Mouse (Mus musculus) C2C12 (cell line): ENCODE data around the gene Mtor. TPM values are rescaled to one million over a fixed set of nuclear protein-coding genes. Genes with fewer than 3 reads are reported as not detected.

Experiments used
- H3K27me3 ChIP-seq: one replicate; pipeline ENCODE4 v1.6.1; 2011; ENCODE audit not compliant: control insufficient read depth, insufficient read depth, insufficient read length
- H3K36me3 ChIP-seq: one replicate; pipeline ENCODE4 v1.6.1; 2011; ENCODE audit not compliant: control insufficient read depth, insufficient read depth
- H3K4me3 ChIP-seq: one replicate; pipeline ENCODE4 v1.5.1; 2011; ENCODE audit warnings: mild to moderate bottlenecking, control low read depth; ENCODE audit not compliant: poor library complexity, insufficient read depth, severe bottlenecking
- H3K79me2 ChIP-seq: one replicate; pipeline ENCODE4 v1.6.1; 2011; ENCODE audit not compliant: control insufficient read depth, insufficient read depth
- H3K79me3 ChIP-seq: one replicate; pipeline ENCODE4 v1.6.1; 2011; ENCODE audit warnings: low read depth, control low read depth
- H3ac ChIP-seq: one replicate; pipeline ENCODE3; 2011; ENCODE audit warnings: low read depth; ENCODE audit not compliant: control insufficient read depth, insufficient read length
- CEBPB ChIP-seq: IDR thresholded peaks from one replicate; pipeline ENCODE4 v1.6.1; 2011; ENCODE audit warnings: low read depth, mild to moderate bottlenecking, control low read depth, moderate library complexity
- CTCF ChIP-seq: IDR thresholded peaks from one replicate; pipeline ENCODE4 v1.5.1; 2011; ENCODE audit not compliant: control insufficient read depth, insufficient read depth, insufficient read length
- FOSL1 ChIP-seq: IDR thresholded peaks from one replicate; pipeline ENCODE4 v1.8.0; 2011; ENCODE audit warnings: mild to moderate bottlenecking, low read length; ENCODE audit not compliant: poor library complexity, insufficient read depth, severe bottlenecking
- MAX ChIP-seq: IDR thresholded peaks from one replicate; pipeline ENCODE4 v1.6.1; 2011; ENCODE audit warnings: mild to moderate bottlenecking, control low read depth
- MYOD1 ChIP-seq: IDR thresholded peaks from one replicate; pipeline ENCODE4 v1.6.1; 2011; ENCODE audit warnings: low read depth; ENCODE audit not compliant: control insufficient read depth, insufficient read length
- MYOG ChIP-seq: IDR thresholded peaks from one replicate; pipeline ENCODE4 v1.6.1; 2011; ENCODE audit not compliant: control insufficient read depth, insufficient read length; ENCODE audit errors: extremely low read depth
- USF1 ChIP-seq: IDR thresholded peaks from one replicate; pipeline ENCODE4 v1.6.1; 2011; ENCODE audit warnings: low read depth, mild to moderate bottlenecking, control low read depth, moderate library complexity
- polyA plus RNA-seq: library from polyadenylated mRNA; unstranded; fragments of >200 nt; fragmentation: generic; extraction: Trizol; gene quantifications from one replicate; pipeline ENCODE4 v1.2.1, GENCODE M21; 2012; ENCODE audit warnings: missing spikeins

The Mtor gene
- polyA plus RNA-seq, 1 experiment, result 20.0 TPM

GRCm38 (mm10) chr4:148495874-148496689 lies 47.7 kb downstream of the Mtor start:
- H3K4me3 ChIP-seq, result no peak overlapping the region
- H3K36me3 ChIP-seq, result peaks cover 32% of the 10 kb centered on the region
- no peak for TF ChIP-seq CEBPB
- no peak for TF ChIP-seq USF1
- no peak for TF ChIP-seq MYOD1
- TF ChIP-seq CTCF, result no peak
- TF ChIP-seq FOSL1, result no peak
- no peak for TF ChIP-seq MYOG
- no peak for TF ChIP-seq MAX
- no peak overlapping the region for H3ac ChIP-seq
- no peaks in the 10 kb centered on the region for H3K79me2 ChIP-seq
- H3K79me3 ChIP-seq, result no peaks in the 10 kb centered on the region
- H3K27me3 ChIP-seq, result no peaks in the 10 kb centered on the region

GRCm38 (mm10) chr4:148500410-148500867 lies 52.0 kb downstream of the Mtor start, which contains the start of gene Angptl7:
Gene Angptl7, minus strand, starts transcription at chr4:148500460.
- Histone ChIP-seq H3K27me3 (no peaks in the 10 kb centered on the region), H3K36me3 (peaks cover 21% of the 10 kb centered on the region), H3K4me3 (no peak within 1 kb of the TSS), H3K79me2 (no peaks in the 10 kb centered on the region), H3ac (no peak within 1 kb of the TSS), H3K79me3 (no peaks in the 10 kb centered on the region)
- TF ChIP-seq MYOD1 (no peak), USF1 (no peak), MAX (no peak), CEBPB (no peak), CTCF (no peak), FOSL1 (no peak), MYOG (no peak)

GRCm38 (mm10) chr4:148504497-148504959 lies 56.1 kb downstream of the Mtor start:
- Histone ChIP-seq H3K27me3 (no peaks in the 10 kb centered on the region), H3K79me3 (no peaks in the 10 kb centered on the region), H3K79me2 (no peaks in the 10 kb centered on the region), H3ac (no peak overlapping the region), H3K36me3 (peaks cover 5% of the 10 kb centered on the region), H3K4me3 (no peak overlapping the region)
- no peak for TF ChIP-seq MAX
- no peak for TF ChIP-seq MYOD1
- no peak for TF ChIP-seq USF1
- no peak for TF ChIP-seq FOSL1
- TF ChIP-seq CEBPB, result no peak
- TF ChIP-seq MYOG, result no peak
- no peak for TF ChIP-seq CTCF

- Histone ChIP-seq H3K79me2 (no peaks in the 10 kb centered on the region), H3K36me3 (no peaks in the 10 kb centered on the region), H3K79me3 (no peaks in the 10 kb centered on the region), H3ac (no peak overlapping the region), H3K4me3 (no peak overlapping the region), H3K27me3 (no peaks in the 10 kb centered on the region)
- TF ChIP-seq CTCF (no peak), FOSL1 (no peak), MAX (no peak), MYOG (no peak), USF1 (no peak), MYOD1 (no peak), CEBPB (no peak)
Observed at GRCm38 (mm10) chr4:148507585-148507984, 59.2 kb downstream of the Mtor start.

GRCm38 (mm10) chr4:148508084-148508849 lies 59.9 kb downstream of the Mtor start:
- H3K79me2 ChIP-seq, result no peaks in the 10 kb centered on the region
- no peaks in the 10 kb centered on the region for H3K27me3 ChIP-seq
- no peaks in the 10 kb centered on the region for H3K36me3 ChIP-seq
- TF ChIP-seq MYOG, result no peak
- no peak for TF ChIP-seq CEBPB
- no peak for TF ChIP-seq MYOD1
- no peak for TF ChIP-seq MAX
- TF ChIP-seq USF1, result no peak
- no peak for TF ChIP-seq CTCF
- TF ChIP-seq FOSL1, result no peak
- H3K79me3 ChIP-seq, result no peaks in the 10 kb centered on the region
- H3ac ChIP-seq, result no peak overlapping the region
- H3K4me3 ChIP-seq, result no peak overlapping the region
